Mouse (Mus musculus): Measurements from ENCODE around the gene Robo1. TPM values are rescaled to one million over a fixed set of nuclear protein-coding genes. Genes with fewer than 3 reads are reported as not detected.

Robo1 gene
- polyA plus RNA-seq, 1 experiment from 2014 or later: 18.2 TPM

DNA sequence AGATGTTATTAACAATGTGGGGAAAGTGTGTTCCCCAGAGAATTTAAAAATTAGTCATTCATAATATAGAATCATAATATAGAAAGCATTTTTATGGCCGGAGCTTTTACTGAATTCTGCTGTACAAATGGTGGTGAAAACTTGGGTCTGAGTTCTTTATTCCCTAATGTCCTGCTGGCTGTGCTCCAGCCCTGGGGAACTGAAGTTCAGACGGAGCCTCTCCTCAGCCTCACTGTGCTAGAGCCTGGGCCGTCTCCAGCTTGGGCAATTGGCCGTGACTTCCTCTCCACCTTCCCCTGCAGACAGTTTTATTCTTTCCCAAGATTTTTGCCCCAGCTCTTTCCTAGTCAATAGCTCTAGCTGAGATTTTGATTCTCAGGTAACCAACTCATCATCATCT, 429.0 kb downstream of the Robo1 start:
- WGBS: 43% methylated on average over 4 of the region's 4 CpGs

DNA sequence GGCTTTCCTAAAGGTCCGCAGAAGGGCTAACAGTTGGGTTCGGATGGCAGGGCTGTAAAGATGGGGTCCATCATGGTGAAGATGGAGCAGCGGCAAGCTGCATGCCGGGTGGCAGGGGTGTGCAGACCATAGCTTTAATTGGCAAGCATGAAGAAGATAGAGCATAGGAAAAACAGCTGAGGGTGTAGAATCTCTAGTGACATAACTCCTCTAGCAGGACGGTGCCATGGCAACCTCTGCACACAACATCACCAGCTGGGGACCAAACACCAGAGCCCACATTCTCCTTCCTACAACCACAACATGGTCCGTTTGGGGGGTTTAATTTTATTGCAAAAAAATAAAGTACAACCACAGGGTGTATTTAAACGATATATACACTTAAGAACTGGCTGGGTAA, 432.1 kb downstream of the Robo1 start:
- H3K9me3 ChIP-seq: no peaks in the 10 kb centered on the region
- no peak overlapping the region for H3K9ac ChIP-seq
- 86% methylated on average over 7 of the region's 7 CpGs for WGBS
- H3K4me1 ChIP-seq (replicated peaks): 0 out of 2 replicates have a peak, but pooled peaks cover 5% of the 10 kb centered on the region
- no peak overlapping the region for H3K4me3 ChIP-seq (replicated peaks)
- H3K27ac ChIP-seq: no peak overlapping the region
- no peak overlapping the region for H3K4me2 ChIP-seq (replicated peaks)
- peaks cover 4% of the 10 kb centered on the region; the same call in 1 of the 2 replicates for H3K36me3 ChIP-seq
- no peak for ATAC-seq
- H3K27me3 ChIP-seq (replicated peaks): no peaks in the 10 kb centered on the region

More for the DNA sequence above, 429.0 kb downstream of the Robo1 start:
- H3K27ac ChIP-seq: no peak overlapping the region
- H3K36me3 ChIP-seq: peaks cover 2% of the 10 kb centered on the region; the same call in 1 of the 2 replicates
- H3K4me2 ChIP-seq (replicated peaks): no peak overlapping the region
- no peak overlapping the region for H3K9ac ChIP-seq
- H3K4me1 ChIP-seq (replicated peaks): peaks cover 8% of the 10 kb centered on the region; the same call in 1 of the 2 replicates
- H3K9me3 ChIP-seq: no peaks in the 10 kb centered on the region
- no peak for ATAC-seq
- no peak overlapping the region for H3K4me3 ChIP-seq (replicated peaks)
- no peaks in the 10 kb centered on the region for H3K27me3 ChIP-seq (replicated peaks)

DNA sequence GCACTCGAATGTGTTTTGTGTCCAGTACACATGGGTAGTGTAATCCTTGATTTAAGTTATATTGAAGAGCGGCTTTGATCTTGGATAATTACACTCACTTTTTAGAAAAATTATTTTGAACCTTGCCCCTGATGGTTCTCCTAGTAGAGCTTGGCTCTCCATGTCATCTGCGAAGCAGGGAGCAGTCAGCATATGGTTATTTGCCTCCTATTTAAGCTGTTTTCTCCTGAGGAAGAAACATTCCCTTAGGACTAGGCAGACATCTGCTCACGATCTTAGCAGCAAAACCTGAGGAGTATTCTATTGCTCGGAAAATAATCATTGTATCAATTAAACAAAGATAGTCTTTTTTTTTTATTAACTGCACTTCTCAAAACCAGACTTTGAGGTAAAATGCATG, 439.6 kb downstream of the Robo1 start:
- no peak for ATAC-seq

DNA sequence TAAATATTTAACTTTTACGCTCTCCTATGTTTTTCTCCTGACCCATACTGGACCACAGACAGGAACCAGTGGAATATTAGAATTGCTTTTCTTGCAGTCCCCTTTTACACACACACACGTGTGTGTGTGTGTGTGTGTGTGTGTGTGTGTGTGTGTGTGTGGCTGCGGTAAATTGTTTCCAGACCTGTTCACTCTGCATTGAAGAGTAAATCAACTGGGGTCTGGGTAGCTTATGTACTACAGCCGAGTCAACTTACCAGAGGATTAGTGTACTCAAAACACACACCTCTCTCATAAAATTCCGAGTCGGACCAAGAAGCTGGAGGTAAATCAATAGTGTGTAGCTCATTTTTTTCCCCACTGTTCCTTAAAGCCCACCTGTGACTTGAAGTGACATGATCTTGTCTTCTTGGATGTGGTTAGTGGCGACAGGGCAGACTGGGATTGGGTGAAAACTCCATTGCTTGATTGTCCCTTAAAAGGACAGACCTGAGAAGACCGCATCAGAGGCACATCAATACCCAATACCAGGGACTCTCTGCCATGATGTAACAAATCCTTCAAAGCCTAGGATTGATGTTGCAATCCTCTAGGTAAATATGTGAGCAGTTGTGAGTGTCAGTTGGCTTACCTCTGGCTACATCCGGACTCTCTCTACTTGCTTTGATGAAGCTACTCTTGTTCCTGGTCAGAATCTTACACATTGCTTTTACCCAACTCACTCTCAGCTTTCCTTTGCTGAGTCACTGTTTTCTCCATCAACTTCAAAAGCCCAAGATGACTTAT, 457.2 kb downstream of the Robo1 start:
- Histone ChIP-seq H3K27ac (no peak overlapping the region), H3K27me3 (replicated peaks) (no peaks in the 10 kb centered on the region), H3K9me3 (no peaks in the 10 kb centered on the region), H3K4me2 (replicated peaks) (no peak overlapping the region), H3K4me1 (replicated peaks) (no peaks in the 10 kb centered on the region; the same call in 1 of the 2 replicates), H3K4me3 (replicated peaks) (no peak overlapping the region), H3K9ac (no peak overlapping the region), H3K36me3 (no peaks in the 10 kb centered on the region)
- no peak for ATAC-seq
- 77% methylated on average over 9 of the region's 9 CpGs for WGBS

More for the DNA sequence above, 439.6 kb downstream of the Robo1 start:
- Histone ChIP-seq H3K9ac (no peak overlapping the region), H3K9me3 (no peaks in the 10 kb centered on the region), H3K27me3 (replicated peaks) (no peaks in the 10 kb centered on the region), H3K4me3 (replicated peaks) (no peak overlapping the region), H3K27ac (no peak overlapping the region), H3K4me1 (replicated peaks) (no peaks in the 10 kb centered on the region), H3K36me3 (no peaks in the 10 kb centered on the region), H3K4me2 (replicated peaks) (no peak overlapping the region)
- 84% methylated on average over 5 of the region's 5 CpGs for WGBS

DNA sequence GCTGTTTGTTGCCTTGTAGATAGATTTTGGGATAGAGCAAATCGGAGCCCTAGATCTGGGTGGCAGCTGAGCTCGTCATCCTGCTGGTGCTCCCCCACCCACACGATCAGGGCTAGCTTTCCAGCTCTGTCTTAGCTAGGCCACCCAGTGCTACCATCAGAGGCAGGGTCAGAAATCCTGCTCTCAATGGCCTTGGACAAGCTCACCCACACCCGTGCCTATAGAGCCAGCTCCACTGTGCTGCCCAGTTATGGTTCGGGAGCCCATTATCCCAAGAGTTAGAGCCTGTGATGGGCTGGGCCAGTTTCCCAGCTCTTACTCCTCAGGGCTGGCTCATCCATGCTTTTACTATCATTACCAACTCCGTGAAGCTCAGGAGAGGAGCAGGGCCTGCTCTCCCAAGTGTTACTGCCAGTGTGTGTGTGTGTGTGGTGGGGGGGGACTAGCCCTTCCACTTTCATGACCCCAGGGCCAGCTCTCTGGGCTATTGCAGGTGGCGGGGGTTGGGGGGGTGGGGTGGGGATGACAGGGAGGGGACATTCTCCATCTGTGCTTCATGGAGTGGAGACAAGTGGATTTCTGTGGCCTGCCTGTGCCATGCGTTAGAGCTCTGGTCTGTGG, 461.2 kb downstream of the Robo1 start:
- Histone ChIP-seq H3K27me3 (replicated peaks) (no peaks in the 10 kb centered on the region), H3K4me2 (replicated peaks) (no peak overlapping the region), H3K9ac (no peak overlapping the region), H3K4me1 (replicated peaks) (no peaks in the 10 kb centered on the region), H3K36me3 (no peaks in the 10 kb centered on the region), H3K27ac (no peak overlapping the region), H3K4me3 (replicated peaks) (no peak overlapping the region), H3K9me3 (no peaks in the 10 kb centered on the region)
- no peak for ATAC-seq
- WGBS: 86% methylated on average over 8 of the region's 8 CpGs

DNA sequence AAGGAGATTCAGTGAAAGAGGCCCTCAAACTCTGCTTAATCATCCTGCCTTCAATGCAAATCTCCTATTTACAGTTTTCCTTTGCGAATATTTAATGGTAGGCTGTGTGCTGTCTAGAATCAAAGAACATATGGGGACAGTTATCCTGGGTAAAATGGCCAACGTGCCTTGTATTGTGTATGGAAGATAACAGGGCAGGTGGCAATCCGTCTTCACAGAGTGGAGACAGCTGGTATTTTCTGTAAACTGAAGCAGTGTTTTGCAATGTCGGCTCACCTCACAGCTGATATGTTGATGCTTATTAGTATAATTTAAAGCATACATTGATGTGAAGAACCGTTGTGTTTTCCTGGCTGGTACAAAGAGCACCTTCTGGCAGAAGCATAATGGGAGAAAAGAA, 464.2 kb downstream of the Robo1 start:
- 57% methylated on average over 5 of the region's 5 CpGs for WGBS
- Histone ChIP-seq H3K4me1 (replicated peaks) (no peaks in the 10 kb centered on the region), H3K9me3 (no peaks in the 10 kb centered on the region), H3K9ac (no peak overlapping the region), H3K27ac (no peak overlapping the region), H3K36me3 (no peaks in the 10 kb centered on the region), H3K4me3 (replicated peaks) (no peak overlapping the region), H3K4me2 (replicated peaks) (no peak overlapping the region), H3K27me3 (replicated peaks) (no peaks in the 10 kb centered on the region)
- no peak for ATAC-seq

DNA sequence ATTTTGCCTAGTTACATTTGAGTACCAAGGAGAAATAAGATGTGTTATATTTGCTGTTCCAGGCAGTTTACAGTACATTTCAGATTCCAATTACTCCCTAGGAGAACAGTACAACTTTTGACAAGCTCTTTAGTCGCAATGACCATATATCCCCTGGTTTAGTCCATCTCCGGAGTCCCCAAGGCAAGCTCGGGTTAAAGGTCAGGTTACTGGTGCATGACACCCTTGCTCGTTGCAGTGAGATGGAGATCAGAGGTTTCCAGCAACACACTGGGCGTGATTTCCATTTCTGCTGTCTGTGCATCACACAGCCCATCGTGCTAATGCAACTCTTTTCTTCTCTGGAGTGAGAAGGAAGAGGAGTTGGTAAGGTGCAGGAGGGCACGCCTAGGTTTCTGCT, 464.9 kb downstream of the Robo1 start:
- WGBS: 63% methylated on average over 7 of the region's 7 CpGs
- Histone ChIP-seq H3K27me3 (replicated peaks) (no peaks in the 10 kb centered on the region), H3K9ac (no peak overlapping the region), H3K4me2 (replicated peaks) (no peak overlapping the region), H3K9me3 (no peaks in the 10 kb centered on the region), H3K4me3 (replicated peaks) (no peak overlapping the region), H3K27ac (no peak overlapping the region), H3K36me3 (no peaks in the 10 kb centered on the region), H3K4me1 (replicated peaks) (no peaks in the 10 kb centered on the region)
- no peak for ATAC-seq

DNA sequence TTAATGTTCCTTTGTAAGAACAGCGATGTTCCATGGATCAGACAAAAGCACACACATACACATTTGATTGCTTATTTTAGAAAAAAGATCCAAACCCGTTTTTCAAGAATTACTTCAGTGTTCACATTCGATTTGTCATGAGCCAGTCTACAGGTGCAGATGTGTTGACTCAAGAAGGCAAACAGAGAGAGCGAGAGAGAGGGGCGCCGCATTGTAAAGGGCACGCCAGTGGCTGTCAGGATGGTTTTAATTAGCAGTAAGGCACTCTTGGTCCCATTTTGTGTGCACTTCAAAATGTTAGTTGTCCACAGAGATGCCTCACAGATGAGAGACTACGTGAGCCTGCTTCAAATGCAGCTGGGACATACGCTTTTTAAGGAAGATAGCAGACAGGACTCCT, 470.4 kb downstream of the Robo1 start:
- no peaks in the 10 kb centered on the region for H3K4me1 ChIP-seq (replicated peaks)
- no peak overlapping the region for H3K9ac ChIP-seq
- no peak overlapping the region for H3K27ac ChIP-seq
- ATAC-seq: no peak
- no peaks in the 10 kb centered on the region for H3K36me3 ChIP-seq
- H3K9me3 ChIP-seq: no peaks in the 10 kb centered on the region
- H3K4me3 ChIP-seq (replicated peaks): no peak overlapping the region
- no peak overlapping the region for H3K4me2 ChIP-seq (replicated peaks)
- WGBS: 40% methylated on average over 9 of the region's 9 CpGs
- no peaks in the 10 kb centered on the region for H3K27me3 ChIP-seq (replicated peaks)

DNA sequence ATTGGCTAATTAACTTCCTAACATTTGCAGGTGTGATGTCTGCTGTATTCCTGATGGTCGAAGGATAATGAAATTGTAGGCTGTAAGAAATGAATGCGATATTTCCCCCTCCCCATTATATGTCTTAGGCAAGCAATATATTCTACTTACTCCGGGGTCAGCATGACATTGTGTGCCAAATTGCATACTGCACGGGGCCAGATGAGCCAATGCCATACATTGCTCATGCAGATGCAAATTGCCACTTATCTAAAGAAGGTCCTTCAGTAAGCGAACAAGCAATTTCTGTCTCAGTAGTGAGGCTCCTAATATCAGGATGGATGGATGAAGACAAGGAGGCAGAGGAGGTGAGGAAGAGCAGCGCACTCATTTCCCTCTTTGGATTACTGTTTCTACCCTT, 474.1 kb downstream of the Robo1 start:
- 91% methylated on average over 6 of the region's 6 CpGs for WGBS
- no peak for ATAC-seq
- no peaks in the 10 kb centered on the region for H3K27me3 ChIP-seq (replicated peaks)
- no peaks in the 10 kb centered on the region for H3K4me1 ChIP-seq (replicated peaks)
- H3K4me2 ChIP-seq (replicated peaks): no peak overlapping the region
- H3K9ac ChIP-seq: no peak overlapping the region
- H3K4me3 ChIP-seq (replicated peaks): no peak overlapping the region
- no peaks in the 10 kb centered on the region for H3K36me3 ChIP-seq
- H3K9me3 ChIP-seq: no peaks in the 10 kb centered on the region
- H3K27ac ChIP-seq: no peak overlapping the region

DNA sequence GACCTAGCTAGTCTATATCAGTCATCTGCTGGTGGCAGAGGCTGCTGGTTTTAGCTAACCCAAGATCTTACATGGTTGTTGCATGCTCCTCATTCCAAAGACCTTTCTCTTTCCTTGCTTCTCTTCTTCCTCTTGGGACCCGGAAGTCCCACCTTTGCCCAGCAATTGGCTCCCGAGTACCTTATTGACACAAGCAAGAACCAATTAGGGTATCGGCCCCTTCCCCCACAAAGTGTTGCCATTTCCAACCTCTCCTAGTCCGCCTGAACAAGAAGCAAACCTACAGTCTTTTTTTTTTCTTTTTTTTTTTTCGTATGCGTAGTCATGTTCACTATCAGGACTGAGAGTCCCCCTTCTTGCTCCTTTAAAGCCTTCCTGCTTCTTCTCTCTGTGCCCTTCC, 478.0 kb downstream of the Robo1 start:
- H3K4me3 ChIP-seq (replicated peaks): no peak overlapping the region

DNA sequence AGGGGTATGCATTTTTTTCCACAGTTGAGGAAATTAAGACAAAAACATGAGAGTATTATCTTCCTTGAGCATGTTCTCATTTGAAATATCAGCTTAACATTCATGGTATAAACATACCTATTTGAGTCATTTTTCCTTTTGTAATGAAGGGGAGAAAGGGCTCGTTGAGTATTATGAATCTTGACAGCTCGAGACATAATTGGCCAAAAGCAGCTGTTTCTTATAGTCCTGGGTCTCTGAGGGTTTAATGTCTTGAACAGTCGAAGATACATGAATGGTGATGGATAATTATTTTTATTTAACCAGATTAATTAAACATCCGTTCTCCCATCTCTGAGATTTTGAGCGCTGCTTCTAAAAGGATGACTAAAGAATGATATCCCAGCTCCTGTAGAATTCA, 478.5 kb downstream of the Robo1 start:
- Histone ChIP-seq H3K4me3 (replicated peaks) (no peak overlapping the region), H3K4me1 (replicated peaks) (no peaks in the 10 kb centered on the region), H3K9ac (no peak overlapping the region), H3K27me3 (replicated peaks) (no peaks in the 10 kb centered on the region), H3K4me2 (replicated peaks) (no peak overlapping the region), H3K36me3 (no peaks in the 10 kb centered on the region), H3K27ac (no peak overlapping the region), H3K9me3 (no peaks in the 10 kb centered on the region)
- no peak for ATAC-seq
- 69% methylated on average over 5 of the region's 5 CpGs for WGBS

More for the DNA sequence above, 478.0 kb downstream of the Robo1 start:
- no peaks in the 10 kb centered on the region for H3K9me3 ChIP-seq
- no peak for ATAC-seq
- no peak overlapping the region for H3K4me2 ChIP-seq (replicated peaks)
- no peak overlapping the region for H3K27ac ChIP-seq
- no peaks in the 10 kb centered on the region for H3K4me1 ChIP-seq (replicated peaks)
- H3K36me3 ChIP-seq: no peaks in the 10 kb centered on the region
- H3K27me3 ChIP-seq (replicated peaks): no peaks in the 10 kb centered on the region
- no peak overlapping the region for H3K9ac ChIP-seq
- WGBS: 92% methylated on average over 6 of the region's 6 CpGs

DNA sequence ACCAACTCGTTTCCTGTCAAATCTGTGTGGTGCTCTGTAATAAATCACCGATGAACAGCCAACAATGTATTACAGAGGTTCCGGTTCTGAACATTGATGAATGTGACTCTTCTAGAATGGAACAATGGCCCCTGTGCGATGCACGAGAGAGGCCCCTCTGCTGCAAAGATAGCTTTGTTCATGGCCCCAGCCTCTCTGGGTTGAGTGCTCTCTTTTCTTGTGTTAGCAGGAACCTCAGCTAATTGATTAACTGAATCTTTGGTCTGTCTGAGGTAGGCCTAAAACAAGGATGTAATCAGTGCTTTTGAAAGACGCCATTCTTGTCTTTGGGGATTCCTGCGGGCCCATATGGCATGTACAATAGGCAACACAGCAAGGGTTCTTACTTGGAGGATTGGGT, 479.9 kb downstream of the Robo1 start:
- Histone ChIP-seq H3K9me3 (no peaks in the 10 kb centered on the region), H3K36me3 (no peaks in the 10 kb centered on the region), H3K27me3 (replicated peaks) (no peaks in the 10 kb centered on the region), H3K27ac (no peak overlapping the region), H3K4me1 (replicated peaks) (no peaks in the 10 kb centered on the region), H3K4me3 (replicated peaks) (no peak overlapping the region), H3K4me2 (replicated peaks) (no peak overlapping the region), H3K9ac (no peak overlapping the region)
- WGBS: 73% methylated on average over 7 of the region's 7 CpGs
- ATAC-seq: no peak
